Mouse (Mus musculus) megakaryocyte, adult 5-6 weeks (primary cell): ENCODE data around the gene Lrrc28. TPM values are rescaled to one million over a fixed set of nuclear protein-coding genes. Genes with fewer than 3 reads are reported as not detected.

Experiments
- ATAC-seq: 2 replicates; pipeline ENCODE4 v1.8.0; 2016; ENCODE audit warnings: mild to moderate bottlenecking, inconsistent platforms; ENCODE audit not compliant: poor library complexity, severe bottlenecking
- total RNA-seq, 2 experiments: library from RNA; stranded (forward) in 1 of 2; stranded (reverse) in 1 of 2; fragments of 153-499, 151-499 nt in 1 of 2; fragments of 221-1000, 200-1000 nt in 1 of 2; gene quantifications; 2 replicates each; pipeline versions ENCODE4 v1.2.3 to v1.2.4; 2015 to 2017

Gene Lrrc28
- total RNA-seq, 2 experiments from 2014 or later, result 9.0 to 10.2 TPM

- peak; percentile 62 for ATAC-seq
These were observed 144.8 kb downstream of the Lrrc28 start for GRCm38 (mm10) chr7:67500076-67500828.

- no peak for ATAC-seq
These were observed 145.6 kb downstream of the Lrrc28 start for GRCm38 (mm10) chr7:67499516-67499915.

- ATAC-seq, result 0 out of 2 replicates have a peak, but pooled peaks have one; percentile 45
These were observed 151.0 kb downstream of the Lrrc28 start for GRCm38 (mm10) chr7:67493795-67494687.

- no peak for ATAC-seq
These were observed 157.1 kb downstream of the Lrrc28 start for GRCm38 (mm10) chr7:67487889-67488411.

GRCm38 (mm10) chr7:67486925-67487760 lies 157.9 kb downstream of the Lrrc28 start:
- ATAC-seq, result no peak

- ATAC-seq, result no peak
These were observed 158.7 kb downstream of the Lrrc28 start for GRCm38 (mm10) chr7:67486417-67486816.

GRCm38 (mm10) chr7:67483698-67484097 lies 161.4 kb downstream of the Lrrc28 start:
- no peak for ATAC-seq

- ATAC-seq, result no peak
These were observed 165.3 kb downstream of the Lrrc28 start for GRCm38 (mm10) chr7:67479576-67480413.

- ATAC-seq, result peak; percentile 63
These were observed 165.9 kb downstream of the Lrrc28 start for GRCm38 (mm10) chr7:67479168-67479567.

- no peak for ATAC-seq
These were observed 167.1 kb downstream of the Lrrc28 start for GRCm38 (mm10) chr7:67477996-67478395.

GRCm38 (mm10) chr7:67471295-67471694 lies 173.8 kb downstream of the Lrrc28 start:
- ATAC-seq, result no peak

- no peak for ATAC-seq
These were observed 176.2 kb downstream of the Lrrc28 start for GRCm38 (mm10) chr7:67468802-67469408.

- no peak for ATAC-seq
These were observed 176.9 kb downstream of the Lrrc28 start for GRCm38 (mm10) chr7:67468180-67468579.

- no peak for ATAC-seq
These were observed 178.7 kb downstream of the Lrrc28 start for GRCm38 (mm10) chr7:67466322-67466721.

- peak; percentile 60 for ATAC-seq
These were observed 180.4 kb downstream of the Lrrc28 start for GRCm38 (mm10) chr7:67464633-67465032.

- peak; percentile 39 for ATAC-seq
These were observed 181.5 kb downstream of the Lrrc28 start for GRCm38 (mm10) chr7:67463565-67463964.
